Mouse (Mus musculus) testis, adult 2 months (tissue): ENCODE measurements at regions not wholly inside any gene's neighbourhood (a gene's known extent, or its start where the extent isn't known, plus 50 kb on each side); places are given as distances from the start of the nearest gene placed in this dataset.

ENCODE experiments used
- CTCF ChIP-seq: fragments of 200-500 bp; IDR thresholded peaks from 2 replicates; pipeline ENCODE4 v1.5.1; 2012; ENCODE audit warnings: low read depth, mild to moderate bottlenecking, inconsistent platforms, low read length, moderate library complexity; ENCODE audit not compliant: control insufficient read depth, insufficient read depth, insufficient replicate concordance
- POLR2A ChIP-seq: fragments of 200-500 bp; IDR thresholded peaks from 2 replicates; pipeline ENCODE4 v1.6.1; 2012; ENCODE audit warnings: low read depth, mild to moderate bottlenecking, inconsistent platforms, low read length, moderate library complexity; ENCODE audit not compliant: control insufficient read depth

DNA sequence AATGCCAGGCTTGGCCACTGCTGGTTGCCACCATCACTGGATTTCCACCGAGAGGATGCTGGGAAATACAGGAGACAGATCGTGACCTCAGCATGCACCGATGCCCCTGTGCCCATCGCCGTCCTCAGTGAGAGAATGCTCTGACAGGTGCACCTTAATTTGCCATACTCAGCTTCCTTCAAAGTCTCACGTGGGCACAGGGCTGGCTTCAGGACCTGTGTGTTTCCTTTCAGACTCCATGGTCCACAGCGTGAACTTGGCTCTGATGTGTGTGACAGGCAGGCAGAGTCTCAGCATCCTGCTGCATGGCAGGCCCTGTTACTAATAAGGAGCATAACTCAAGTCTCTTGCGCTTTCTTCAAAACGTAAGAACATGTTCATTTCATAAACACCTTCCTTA lies 246.6 kb downstream of the Agtpbp1 start:
- TF ChIP-seq POLR2A (no peak), CTCF (0 out of 2 replicates have a peak, but pooled peaks have one; percentile 12)
